Mouse (Mus musculus): Measurements from ENCODE around the gene Plgrkt.

DNA sequence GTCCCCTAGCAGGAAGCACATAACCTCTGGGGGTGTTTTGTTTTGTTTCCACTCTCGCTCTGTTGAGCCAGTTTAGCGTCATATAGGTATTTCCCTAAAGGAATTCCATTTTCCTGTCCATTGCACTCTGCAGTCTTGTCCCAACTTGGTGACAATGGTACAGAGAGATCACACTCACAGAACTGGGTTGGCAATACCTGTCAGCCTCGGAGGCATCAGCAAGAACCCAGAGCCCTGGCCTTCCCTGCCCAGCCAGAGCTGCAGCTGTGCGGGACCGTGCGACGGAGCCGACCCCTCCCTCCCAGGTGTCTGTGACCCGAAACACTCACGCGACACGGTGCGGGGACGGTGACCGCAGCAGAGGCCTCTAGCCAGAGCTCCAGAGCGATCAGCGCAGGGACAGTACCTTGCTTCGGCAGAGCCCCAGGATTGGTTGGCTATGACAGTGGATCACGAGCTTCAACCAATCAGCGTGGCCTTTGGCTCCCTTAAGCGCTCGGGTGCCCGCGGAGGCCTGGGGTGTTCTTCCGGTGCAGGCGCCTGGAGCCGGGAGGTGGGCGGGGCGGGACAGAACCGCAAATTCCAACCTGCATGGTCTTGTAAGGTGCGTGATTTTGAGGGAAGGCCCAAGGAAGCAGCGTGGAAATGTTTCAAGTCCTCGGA lies 5.6 kb downstream of the Plgrkt start:
- TF ChIP-seq CTCF (IDR thresholded peaks at IDR 0.05 in 2 of 3, conservative IDR thresholded peaks at IDR 0.05 in 1 of 3; ENCODE audit: control insufficient read depth in 1 of 3, insufficient read depth in 1 of 3, low read depth in 2 of 3, low read length in 3 of 3, poor library complexity in 1 of 3, severe bottlenecking in 1 of 3) (no peak), EP300 (IDR thresholded peaks at IDR 0.05; ENCODE audit: low read depth in 1 of 2, low read length in 2 of 2) (no peak), USF2 (IDR thresholded peaks at IDR 0.05; ENCODE audit: borderline replicate concordance in 1 of 2, insufficient read depth in 1 of 2, low read depth in 1 of 2, low read length in 2 of 2) (no peak), POLR2A (IDR thresholded peaks at IDR 0.05; ENCODE audit: control insufficient read depth in 1 of 2, insufficient read depth in 1 of 2, low read depth in 1 of 2, low read length in 2 of 2, poor library complexity in 1 of 2) (peak in 1 of 2 experiments; percentile 98; a peak in 2 of 4 replicates)
